Mouse (Mus musculus) thymus, postnatal 36 days (tissue): Measurements from ENCODE around the gene Cep19.
A peak's percentile ranks its signal among the peaks of the same experiment; 100 is the strongest.

Source experiments
- DNase-seq, 2 experiments: peaks; one replicate each; pipeline ENCODE4 v3.0.0; 2022; ENCODE audit warnings: mixed read lengths in 2 of 2

Cep19 gene

DNA sequence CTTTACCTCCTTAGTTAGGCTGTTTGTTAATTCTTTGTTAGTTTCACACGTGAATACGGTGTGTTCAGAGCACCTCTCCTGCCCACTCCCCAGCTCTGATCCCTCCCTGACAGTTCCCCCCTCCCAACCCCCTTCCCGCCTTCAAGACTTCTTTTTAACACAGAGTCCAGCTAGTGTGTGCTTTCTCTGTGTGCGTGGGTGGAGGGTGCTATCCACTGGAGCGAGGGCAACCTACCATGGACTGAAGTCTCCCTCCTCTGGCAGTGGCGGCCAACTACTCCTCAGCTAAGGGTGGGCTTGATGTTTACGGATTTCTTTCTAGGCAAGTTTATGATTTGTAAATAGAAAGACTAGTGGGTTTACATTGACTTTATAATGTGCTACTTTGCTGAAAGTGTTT, 8.6 kb downstream of the Cep19 start:
- DNase-seq = peak; percentile 66 to 77

GRCm38 (mm10) chr16:32108578-32108977, 9.0 kb downstream of the Cep19 start:
- no peak for DNase-seq

DNA sequence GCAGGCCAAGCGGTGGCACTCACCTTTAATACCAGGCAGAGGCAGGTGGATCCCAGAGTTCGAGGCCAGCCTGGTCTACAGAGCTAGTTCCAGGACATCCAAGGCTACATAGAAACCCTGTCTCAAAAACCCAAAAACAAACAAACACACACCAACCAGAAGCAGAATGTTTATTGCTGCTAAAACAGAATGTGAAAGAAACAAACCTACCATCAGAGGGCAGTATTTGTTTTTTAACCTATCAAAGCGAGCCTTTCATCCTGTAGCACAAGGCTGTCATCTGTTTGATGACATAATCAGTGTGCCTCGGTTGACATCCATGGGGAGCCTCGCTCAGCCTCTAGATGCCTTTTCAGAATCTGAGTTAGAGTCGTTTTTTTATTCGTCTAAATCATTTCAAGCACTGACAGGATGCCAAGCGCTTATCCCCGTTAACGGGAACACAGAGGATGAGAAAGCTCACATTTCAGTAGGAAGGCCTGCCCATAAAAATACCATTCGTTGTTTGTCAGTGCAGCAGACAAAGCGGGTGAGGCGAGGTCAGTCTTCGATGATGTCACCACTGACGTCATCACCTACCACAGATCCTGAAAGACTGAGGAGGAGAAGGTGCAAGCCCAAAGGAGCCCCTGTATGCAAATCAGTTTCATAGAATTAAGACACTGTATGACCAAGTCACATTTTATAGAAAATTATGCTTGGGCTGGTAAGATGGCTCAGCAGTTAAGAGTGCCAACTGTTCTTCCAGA, 11.5 kb downstream of the Cep19 start:
- no peak for DNase-seq

DNA sequence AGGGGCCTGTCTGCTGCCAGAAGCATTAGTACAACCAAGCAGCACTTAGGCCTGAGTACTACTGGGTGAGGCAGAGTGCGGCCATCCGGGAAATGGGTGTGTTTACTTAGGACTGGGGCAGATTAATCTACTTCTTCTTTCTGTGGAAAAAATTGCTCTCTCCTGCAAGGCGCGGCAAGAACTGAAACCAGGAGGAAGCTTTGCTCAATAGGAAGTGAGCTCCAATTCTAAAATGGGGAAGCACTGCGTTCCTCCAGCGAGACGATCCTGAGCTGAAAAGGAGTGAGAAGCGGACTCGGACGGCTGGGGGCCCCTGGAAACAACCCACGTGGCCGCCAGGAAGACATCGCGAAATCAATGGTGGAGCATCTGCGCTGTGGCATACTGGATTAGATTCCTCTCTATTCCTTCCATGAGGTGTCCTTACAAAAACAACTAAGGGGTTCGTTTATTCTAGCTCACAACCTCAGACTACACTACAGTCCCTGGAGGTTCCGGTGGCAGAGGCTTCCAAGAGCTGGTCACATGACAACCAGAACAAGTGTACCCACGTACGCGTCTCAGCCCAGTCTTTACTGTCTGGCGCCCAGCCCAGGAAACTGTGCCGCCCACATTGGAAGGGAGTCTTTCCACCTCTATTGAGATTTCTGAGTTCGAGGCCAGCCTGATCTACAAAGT, 14.1 kb downstream of the Cep19 start:
- peak; percentile 52 to 69 for DNase-seq

GRCm38 (mm10) chr16:32114406-32114805, 14.8 kb downstream of the Cep19 start:
- no peak for DNase-seq

DNA sequence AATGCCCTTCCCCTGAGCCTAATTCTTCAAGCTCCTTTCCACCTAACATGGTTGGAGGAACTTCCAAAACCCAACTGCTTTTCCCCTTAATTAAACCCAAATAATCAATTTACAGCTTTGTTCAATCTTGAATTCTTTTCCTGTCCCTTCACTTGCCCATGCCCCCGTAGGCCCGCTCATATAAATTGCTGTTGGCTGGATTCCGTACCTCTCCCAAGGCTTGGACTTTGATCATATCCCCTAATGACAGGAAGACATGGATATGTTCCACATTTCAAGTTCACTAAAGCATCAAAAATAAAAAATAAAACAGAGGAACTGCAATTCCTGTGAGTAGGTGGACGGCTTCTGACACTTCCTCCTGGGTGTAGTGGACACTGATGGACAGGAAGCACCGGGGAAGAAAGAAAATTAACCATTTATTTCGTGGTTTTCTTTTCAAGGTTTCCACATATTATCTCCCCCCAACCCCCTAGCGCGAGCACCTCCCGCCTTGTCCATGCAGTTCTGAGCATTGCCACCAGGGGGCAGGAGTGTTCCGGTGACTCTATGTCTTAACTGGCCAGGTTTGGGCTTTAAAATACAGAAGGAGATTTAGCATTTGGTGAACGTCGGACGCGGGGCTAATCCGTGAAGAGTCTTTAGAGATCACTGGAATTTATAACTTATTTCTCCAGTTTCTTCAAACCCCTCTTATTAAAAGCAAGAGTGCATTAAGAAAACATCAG, 15.5 kb downstream of the Cep19 start:
- DNase-seq = peak; percentile 84 to 90

- DNase-seq = no peak
Observed at GRCm38 (mm10) chr16:32115781-32116180, 16.2 kb downstream of the Cep19 start.

DNA sequence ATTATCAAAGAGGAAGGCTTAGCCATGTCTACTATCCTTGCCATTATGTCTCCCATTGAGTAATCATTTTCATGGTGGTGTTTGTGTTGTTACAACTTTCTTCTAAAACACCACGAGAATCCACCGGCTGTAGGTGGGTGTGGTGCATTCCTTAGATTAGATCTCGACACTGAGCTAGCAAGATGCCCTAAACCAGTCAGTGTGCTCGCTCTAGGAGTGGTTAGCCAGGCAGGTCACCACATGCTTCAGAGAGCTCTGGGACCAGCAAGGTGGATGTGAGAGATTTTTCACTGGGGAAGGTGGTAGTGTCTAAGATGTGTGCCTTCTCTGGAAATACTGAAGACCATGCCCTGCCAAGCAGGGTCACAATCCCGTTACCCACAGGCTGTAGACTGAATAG, 16.6 kb downstream of the Cep19 start:
- DNase-seq = no peak

DNA sequence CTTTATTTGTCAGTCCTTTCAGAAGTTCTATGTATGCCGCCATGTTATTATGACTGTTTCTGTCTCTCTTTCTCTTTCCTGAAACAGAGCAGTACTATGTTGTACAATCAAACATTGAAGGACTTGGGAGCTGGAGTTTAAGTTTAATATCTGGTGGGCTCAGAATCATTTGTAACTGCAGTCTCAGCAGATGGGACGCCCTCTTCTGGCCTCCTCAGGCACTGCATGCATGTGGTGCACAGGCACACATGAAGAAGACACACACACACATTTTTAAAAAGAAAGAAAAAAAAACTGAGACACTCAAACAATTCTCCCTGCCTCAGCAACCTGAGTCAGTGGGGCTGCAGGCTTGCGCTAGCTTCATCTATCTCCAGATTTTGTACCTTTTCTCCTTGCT, 20.9 kb downstream of the Cep19 start:
- no peak for DNase-seq

DNA sequence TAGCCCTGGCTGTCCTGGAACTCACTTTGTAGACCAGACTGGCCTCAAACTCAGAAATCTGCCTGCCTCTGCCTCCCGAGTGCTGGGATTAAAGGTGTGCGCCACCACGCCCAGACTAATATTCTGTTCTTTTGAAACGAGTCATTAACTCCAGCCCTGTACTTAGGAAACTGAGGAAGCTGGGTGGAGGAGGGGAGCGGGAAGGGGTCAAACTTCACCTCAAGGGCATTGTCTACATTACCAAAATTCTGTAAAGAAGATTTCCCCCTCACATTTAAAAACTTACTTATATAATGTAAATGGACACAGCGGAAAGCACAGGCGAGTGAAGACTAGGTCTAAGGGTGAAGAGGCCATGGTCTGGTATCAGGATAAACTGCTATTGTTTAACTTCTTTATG, 24.4 kb downstream of the Cep19 start:
- DNase-seq = no peak

DNA sequence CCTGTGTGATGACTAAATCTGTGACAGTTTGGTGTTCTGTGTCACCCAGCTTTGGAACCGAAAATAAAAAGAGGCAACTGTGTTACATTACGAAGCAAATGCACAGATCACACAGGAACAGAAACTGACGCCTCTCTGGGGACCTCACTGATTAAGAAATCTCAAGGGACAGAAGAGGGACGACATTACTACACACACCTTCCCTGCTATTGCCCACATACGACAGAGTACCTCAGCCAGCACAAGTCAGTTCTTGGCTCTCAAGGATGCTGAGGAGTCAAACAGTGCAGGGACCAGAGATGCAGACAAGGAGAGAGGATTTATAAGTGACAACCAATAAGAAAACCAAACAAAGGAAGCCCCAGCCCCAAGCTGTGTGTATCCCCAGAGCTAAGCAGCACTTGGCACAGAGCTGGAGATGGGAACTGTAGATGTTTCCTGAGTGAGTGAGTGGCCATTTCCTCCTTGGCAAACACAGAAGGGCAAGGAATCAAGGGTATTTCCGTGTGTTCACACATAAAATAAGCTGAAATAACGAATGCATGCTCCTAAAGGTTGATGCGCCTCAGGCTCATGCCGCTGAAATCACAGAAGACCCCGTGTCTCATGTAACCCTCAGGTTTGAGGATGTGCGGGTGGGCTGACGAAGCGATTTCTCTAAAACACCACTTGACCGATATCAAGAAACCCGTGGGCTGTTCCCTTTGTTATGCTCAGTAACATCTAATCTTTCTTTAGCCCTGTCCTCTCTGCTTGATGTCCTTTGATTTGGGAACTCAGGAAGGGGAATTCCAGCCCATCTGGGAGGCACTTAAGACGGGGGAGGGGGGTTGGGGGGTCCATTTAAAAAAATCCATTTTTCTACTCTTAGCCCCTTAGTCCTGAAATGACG, 25.1 kb downstream of the Cep19 start:
- DNase-seq = no peak

DNA sequence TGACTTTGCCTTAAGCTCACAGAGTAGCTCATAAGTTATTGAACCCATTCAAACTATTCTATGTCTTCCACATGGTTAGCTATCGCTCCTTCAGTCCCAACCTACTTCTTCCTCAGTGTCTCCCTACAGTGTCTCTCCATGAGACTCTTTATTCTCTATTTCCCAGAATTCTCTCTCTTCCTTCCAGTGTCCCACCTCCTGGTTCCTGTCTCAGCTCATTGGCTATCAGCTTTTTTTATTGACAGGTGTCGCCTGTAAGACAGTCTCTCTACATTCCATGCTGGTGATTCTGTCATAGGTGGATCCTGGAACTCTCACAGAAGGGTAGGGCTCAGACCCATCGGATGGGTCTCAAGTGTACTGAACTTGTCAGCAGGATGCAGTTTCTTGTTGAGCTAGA, 25.8 kb downstream of the Cep19 start:
- DNase-seq = no peak

DNA sequence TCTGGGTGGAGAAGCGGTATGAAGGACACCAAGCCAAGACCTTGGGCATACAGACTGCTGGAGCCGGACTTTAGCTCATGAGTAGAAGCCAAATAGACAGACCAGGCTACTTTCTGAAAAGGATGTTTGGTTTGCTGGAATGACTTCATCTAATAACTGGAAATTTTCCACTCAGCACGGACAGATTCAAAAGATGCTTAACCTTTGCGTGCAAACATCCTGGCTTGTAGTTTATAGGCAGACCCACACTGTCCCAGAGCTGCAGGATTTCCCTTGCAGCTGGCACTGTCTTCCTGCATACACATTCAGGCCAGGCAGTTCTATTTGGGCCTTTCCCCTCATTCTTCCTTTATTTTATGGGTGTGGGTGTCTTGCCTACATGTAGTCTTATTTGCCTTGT, 27.4 kb downstream of the Cep19 start:
- DNase-seq = no peak

- peak in 1 of 2 experiments; percentile 27 for DNase-seq
Observed at GRCm38 (mm10) chr16:32129449-32130189, 30.0 kb downstream of the Cep19 start.

GRCm38 (mm10) chr16:32130190-32130826, 30.7 kb downstream of the Cep19 start:
- peak; percentile 74 to 77 for DNase-seq

GRCm38 (mm10) chr16:32133148-32133547, 33.5 kb downstream of the Cep19 start:
- no peak for DNase-seq

- no peak for DNase-seq
Observed at GRCm38 (mm10) chr16:32135842-32136357, 36.3 kb downstream of the Cep19 start.

DNA sequence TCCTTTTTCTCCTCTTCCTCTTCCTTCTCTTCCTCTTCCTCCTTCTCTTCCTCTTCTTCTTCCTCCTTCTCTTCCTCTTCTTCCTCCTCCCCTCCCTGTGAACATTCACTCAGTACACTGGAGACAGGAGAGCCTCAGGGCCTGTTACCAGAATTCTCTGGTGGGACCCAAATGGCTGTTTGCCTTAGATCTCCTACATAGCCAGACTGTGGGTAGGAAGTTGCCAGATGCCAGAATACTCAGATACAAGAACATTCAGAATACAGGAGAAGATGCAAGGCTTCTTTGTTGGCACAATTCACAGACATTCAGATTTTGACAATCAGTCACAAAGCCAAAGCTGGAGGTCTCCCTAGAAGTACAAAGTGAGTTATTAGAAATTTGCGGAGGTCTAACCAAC, 39.4 kb downstream of the Cep19 start:
- DNase-seq = no peak

DNA sequence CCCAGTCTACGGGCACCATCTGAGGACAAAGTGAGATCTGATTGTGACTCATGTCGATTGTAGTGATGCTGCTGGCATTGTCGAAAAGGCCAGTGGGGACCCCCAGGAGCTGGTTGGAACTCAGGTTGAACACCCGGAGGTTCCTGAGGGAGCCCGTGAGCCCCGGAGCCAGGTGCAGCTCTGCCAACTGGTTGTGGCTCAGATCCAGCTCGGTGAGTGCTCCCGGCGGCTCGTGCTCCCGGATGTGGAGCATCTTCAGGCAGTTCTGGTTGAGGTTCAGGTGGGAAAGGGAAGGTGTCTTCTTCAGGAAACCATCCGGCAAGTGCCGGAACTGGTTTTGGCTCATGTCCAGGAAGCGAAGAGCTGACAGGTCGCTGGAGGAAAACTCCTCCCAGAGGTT, 44.2 kb downstream of the Cep19 start:
- no peak for DNase-seq

GRCm38 (mm10) chr16:32144592-32144991, 45.0 kb downstream of the Cep19 start:
- DNase-seq = no peak

DNA sequence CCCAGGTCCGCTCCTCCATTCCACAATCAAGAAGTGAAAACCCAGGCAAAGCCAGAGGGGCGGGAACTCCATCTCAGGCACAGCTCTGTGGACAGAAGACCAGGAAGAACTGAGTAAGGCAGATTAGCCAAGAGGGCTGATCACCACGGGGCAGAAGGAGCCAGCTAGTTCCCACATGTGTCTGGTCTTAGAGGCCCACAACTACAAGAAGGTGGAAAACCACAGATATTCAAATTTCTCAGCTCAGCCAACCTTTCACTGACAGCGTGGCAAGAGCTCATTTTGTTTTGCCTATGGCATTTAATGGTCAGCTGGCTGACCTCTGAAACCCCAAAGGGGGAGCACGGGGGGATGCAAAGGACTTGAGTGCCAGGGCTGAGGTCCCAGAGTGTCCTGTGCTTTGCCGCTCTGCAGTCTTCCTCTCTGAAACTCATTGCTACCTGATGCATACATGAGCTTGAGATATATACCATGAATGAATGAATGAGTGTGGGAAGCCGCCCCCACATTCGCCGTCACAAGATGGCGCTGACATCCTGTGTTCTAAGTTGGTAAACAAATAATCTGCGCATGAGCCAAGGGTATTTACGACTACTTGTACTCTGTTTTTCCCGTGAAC, 48.1 kb downstream of the Cep19 start:
- DNase-seq = no peak
